Mouse (Mus musculus) retina, postnatal 7 days (tissue): Measurements from ENCODE around the gene Map4k2.

Experiments used
- DNase-seq: peaks from one replicate; pipeline ENCODE4 v3.0.0-alpha.2; 2012; ENCODE audit warnings: low read depth, low spot score

The Map4k2 gene

DNA sequence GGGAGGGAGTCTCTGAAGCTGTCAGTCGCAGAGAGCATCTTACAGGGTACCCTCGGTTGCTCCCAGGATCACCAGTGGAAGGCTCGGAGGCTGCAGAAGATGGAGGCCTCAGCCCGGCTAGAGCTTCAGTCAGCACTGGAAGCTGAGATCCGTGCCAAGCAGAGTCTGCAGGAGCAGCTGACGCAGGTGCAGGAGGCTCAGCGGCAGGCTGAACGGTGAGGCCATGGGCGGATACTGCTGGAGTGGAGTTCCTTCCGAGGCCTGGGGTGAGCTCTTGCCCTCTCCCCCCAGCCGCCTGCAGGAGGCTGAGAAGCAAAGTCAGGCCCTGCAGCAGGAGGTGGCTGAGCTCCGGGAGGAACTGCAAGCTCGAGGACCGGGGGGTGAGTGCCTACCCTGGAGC lies 25.4 kb upstream of the Map4k2 start:
- no peak for DNase-seq

DNA sequence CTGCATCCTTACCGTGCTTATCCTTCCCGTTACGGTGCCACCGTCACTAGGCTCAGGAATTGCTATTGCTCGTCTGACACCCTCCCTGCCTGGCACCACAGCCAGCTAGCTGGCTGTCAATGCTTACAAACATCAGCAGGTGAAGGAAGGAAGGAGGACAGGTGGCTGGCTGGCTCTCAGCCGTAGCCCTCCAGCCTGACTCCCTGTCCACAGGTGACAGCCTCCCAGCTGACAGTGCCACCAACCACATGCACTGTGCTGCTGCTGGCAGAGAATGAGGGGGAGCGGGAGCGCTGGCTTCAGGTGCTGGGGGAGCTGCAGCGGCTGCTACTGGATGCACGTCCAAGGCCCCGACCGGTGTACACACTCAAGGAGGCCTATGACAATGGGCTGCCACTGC lies 22.8 kb upstream of the Map4k2 start:
- no peak for DNase-seq

DNA sequence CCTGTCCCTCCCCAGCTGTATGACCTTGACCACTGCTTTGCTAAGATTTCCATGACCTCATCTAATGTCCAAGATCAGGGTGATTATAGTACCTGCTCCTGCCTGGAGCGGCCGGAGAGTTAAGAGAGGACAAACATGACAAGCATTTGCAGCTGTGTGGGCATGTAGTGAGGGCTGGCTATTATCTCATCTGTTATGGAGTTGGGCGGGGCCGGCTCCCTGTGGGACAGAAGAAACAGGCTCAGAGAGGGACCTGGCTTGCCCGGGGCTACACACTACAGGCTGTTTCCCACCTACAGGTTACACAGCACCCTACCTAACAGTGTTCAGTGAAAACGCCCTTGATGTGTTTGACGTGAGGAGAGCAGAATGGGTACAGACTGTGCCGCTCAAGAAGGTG lies 19.6 kb upstream of the Map4k2 start:
- no peak for DNase-seq

DNA sequence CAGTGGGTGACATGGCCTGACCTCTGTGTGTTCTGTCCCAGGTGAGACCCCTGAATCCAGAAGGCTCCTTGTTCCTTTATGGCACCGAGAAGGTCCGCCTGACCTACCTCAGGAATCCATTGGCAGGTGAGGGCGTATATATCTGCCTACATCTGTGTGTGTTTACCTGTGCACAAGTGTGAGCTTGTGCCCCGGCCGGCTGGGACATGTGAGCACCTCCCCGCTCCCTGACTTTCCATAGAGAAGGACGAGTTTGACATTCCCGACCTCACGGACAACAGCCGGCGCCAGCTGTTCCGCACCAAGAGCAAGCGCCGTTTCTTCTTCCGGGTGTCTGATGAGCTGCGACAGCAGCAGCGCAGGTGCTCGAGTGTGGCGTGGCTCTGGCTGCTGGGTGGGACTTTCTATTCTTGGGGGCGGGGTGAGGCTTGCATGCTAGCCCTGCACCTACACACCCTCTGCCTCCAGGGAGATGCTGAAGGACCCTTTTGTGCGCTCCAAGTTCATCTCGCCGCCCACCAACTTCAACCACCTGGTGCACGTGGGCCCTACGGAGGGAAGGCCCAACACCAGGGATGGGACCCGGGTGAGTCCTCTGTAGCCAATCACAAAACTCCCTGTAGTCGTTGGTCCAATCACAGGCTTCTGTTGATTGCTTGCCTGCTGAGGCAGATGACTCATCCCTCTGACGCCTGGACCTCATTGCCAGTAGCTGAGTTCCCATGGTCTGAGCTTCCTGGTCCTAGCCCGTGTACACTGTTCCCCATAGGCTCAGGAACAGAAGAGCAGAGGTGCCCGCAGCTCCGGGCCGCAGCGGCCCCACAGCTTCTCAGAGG lies 18.9 kb upstream of the Map4k2 start:
- no peak for DNase-seq

DNA sequence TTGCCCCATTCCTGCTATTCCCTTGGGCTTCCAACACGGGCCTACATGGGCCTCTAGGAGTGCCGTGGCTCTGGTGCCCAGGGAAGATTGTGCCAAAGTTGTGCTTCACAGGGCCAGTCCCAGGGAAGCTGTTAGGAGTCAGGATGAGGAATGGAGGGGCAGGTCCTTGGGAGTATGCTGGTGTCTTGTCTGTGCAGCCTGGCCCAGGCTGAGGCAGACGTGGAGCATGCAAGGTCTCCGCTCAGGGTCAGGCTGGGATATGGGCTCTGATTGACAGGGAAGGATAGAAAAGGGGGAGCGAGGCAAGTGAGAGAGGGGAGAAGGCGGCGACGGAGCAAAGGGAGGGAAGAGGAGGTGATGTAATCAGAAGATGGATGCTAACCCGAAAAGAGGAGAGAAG lies 16.2 kb upstream of the Map4k2 start:
- no peak for DNase-seq

DNA sequence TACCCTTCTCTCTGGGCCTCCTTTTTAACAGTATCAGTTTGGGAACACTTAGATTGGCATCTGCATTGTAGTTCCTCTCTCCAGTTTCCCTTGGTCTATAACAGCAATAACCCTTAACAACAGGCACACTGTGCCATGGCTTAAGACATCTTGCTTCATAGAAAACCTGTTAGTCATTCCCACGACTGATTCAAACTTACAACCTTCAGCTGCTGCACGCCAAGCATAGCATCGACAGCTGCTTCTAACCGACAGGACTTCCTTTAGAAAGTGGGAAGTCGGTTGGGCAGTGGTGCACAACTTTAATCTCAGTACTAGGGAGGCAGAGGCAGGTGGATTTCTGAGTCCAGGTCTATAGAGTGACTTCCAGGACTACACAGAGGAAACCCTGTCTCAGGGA lies 9.8 kb upstream of the Map4k2 start:
- DNase-seq: no peak

DNA sequence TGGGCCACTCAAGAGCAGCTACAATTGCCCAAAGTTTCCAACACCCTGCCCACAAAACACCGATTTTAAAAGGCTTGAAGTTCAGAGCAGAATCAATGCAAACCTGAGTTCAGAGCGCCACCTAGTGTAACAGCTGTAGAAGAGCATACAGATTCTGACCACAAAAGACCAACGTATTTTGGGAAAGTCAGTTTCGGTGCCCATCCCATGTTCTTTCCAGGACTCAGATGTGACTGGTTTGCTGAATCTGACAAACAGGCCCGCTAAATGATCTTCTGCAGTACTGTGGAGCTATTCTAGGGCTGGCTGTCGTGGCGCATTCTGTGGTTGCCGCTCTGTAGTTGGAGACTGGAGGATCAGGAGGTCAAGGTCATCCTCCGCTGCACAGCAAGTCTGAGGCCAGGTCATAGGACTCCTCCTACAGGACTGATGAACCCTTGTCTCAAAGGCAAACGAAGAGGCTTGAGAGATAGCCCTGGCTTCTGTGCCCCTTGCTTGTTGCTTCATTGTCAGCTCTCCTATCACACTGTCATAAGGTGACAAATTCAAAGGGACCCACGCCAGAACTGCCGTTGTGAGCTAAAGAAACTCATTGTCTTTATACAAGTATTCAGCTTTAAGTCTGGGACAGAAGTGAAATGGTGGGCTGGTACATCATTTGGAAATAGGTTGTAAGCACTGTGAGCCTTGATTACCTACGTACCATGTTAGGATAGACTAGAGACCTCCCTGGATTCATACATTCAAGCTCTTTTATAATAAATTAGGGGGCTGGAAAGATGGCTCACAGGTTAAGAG lies 9.0 kb upstream of the Map4k2 start:
- DNase-seq: peak; percentile 36

DNA sequence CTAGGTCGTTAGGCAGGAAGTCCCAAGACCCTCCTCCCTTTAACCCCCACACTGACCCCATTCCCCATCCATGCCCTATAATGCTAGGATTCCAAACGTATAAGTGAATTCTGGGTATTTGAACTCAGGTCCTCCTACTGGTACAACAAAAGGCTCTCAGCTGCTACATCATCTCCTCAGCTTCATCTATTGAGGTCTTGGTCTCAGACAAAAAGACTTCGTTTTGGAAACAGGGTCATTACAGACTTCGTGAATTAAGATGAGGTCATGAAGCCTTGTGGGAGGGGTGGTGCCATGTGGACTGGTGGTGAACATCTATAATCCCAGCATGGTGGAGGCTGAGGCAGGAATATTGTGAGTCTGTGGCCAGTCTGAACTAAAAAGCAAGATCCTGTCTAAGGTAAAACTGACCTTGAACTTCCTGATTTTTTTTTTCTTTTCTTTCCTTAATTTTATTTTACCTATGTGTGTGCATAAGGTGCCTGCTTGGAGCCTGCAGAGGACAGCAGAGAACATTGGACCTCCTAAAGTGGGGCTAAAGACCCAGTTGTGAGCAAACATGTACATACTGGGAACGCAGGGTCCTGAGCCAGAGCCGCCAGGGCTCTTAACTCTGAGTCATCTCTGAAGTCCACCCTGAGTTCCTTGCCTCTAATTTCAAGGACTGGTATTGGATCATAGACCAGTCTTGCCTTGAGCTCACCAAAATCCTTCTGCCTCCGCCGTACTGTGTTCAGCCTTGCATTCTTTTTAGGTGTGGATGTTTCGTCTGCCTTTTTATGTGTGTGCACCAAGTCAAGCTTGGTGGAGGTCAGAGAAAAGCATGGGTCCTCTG lies 7.0 kb upstream of the Map4k2 start:
- no peak for DNase-seq

DNA sequence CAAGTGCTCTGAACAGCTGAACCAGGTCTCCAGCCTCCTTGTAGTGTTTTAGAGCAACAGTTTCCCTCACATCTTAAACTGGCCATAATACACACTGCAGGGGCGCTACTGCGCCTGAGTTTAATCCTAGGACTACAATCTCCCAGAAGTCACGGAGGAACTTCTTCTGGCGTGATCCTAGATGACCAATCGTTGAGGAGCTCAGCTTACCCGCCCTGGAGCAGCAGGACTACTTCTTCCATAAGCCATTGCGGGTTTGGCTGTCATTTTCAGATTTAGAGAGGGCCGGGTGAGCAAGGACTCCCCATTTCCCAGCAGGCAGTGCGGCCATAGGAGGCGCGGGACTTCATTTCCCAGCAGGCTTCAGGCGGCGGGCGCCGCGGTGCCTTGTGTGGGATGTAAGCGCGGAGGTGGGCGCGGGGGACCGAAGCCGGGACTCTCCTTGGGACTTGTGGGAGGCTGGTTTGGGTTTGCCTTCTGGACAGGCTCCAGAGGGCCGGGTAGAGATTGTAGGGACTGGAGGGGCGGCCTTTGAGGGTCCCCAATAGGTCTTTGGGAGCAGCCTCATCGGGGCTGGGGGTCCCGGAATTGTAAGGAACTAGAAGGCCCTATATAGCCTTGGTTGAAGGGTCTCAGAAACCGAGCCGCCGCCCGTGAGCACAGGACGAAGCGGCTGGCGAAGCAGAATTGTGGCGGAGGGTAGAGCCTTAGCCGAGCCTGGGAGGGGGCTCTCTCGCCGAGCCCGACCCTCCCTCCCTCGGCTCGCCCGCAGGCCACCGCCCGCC lies 6.1 kb upstream of the Map4k2 start, which contains the start of gene Men1:
TSS of gene Men1 (plus strand) at position 307 of the 785 bp plus-strand sequence.
- peak; percentile 92 for DNase-seq

DNA sequence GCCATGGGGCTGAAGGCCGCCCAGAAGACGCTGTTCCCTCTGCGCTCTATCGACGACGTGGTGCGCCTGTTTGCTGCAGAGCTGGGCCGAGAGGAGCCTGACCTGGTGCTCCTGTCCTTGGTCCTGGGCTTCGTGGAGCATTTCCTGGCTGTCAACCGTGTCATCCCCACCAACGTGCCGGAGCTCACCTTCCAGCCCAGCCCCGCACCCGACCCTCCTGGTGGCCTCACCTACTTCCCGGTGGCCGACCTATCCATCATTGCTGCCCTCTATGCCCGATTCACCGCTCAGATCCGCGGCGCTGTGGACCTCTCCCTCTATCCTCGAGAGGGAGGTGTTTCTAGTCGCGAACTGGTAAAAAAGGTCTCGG lies 5.5 kb upstream of the Map4k2 start:
- no peak for DNase-seq

DNA sequence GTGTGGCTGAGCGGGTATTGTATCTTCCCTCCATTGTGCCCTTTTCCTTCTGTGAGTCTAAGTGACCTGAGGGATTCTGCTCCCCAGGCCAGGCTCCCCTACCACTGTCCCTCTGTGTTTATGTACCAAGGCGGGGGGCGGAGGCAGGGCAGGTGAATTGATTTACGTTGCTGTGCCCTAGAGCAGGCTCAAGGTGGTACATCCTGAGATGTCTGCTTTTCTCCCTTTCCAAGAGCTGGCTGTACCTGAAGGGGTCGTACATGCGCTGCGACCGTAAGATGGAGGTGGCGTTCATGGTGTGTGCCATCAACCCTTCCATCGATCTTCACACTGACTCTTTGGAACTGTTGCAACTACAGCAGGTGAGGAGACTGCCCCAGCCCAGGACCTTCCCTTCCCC lies 4.0 kb upstream of the Map4k2 start:
- DNase-seq: no peak

DNA sequence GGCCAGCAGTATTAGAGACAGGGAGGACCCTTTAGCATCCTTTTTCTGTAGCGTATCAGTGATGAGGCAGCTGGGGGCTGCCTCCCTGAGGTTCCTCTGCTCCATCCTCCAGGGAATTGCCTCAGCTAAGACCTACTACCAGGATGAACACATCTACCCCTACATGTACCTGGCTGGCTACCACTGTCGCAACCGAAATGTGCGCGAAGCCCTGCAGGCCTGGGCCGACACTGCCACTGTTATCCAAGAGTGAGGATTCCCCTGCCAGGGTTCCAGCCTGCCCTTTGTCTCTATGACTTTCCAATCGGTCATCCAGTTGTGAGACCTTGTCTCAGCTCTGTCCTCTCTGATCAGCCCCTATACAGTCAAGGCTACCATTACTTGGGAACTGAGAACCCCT lies 2.8 kb upstream of the Map4k2 start:
- no peak for DNase-seq

DNA sequence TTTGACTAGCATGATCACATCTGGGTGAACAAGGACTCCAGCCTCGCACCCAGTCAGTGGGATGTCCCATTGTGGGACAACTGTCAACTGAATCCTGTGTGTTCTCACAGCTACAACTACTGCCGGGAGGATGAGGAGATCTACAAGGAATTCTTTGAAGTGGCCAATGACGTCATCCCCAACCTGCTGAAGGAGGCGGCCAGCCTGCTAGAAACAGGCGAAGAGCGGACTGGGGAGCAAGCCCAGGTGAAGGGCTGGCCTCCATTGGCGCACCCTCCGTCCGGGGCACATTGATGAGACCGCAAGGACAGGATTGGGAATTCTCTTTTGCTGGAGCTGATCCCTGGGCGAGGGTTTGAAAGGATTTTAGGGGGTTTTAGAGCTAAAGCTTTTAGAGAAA lies 2.2 kb upstream of the Map4k2 start:
- no peak for DNase-seq

DNA sequence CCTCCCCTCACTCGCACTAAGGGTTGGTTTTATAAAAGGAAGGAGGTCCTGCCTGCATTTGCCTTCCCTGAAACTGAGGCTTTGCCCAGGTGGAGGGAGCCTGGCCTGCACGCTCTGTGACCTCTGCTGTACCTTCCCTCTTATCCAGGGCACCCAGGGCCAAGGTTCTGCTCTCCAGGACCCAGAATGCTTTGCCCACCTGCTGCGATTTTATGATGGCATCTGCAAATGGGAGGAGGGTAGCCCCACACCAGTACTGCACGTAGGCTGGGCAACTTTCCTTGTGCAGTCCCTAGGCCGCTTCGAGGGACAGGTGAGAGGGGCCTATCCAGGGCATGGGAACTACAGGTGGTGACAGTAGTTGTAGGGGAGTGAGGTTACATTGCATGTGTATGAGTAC lies 1.7 kb upstream of the Map4k2 start:
- no peak for DNase-seq

DNA sequence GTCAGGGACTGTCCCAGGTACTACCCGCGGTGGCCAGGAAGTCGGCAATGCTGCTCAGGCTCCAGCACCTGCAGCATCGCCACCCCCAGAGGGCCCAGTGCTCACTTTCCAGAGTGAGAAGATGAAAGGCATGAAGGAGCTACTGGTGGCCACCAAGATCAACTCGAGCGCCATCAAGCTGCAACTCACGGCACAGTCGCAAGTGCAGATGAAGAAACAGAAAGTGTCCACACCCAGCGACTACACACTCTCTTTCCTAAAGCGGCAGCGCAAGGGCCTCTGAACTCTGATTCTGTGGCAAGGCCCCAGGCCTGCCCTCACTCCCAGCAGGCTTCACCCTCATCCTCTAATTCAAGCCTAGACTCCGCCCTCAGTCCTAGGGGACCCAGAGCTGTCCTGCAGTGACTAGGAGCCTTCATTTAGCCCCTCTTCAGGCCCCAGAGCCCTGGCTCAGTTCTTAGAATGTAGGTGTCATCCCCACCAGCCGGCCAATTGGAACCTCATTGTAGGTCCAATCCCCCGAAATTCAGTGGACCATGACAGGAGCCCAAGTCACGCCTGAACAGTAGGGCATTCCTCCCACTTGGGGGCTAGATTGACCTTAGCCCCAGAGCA lies 938 bp upstream of the Map4k2 start:
- no peak for DNase-seq

DNA sequence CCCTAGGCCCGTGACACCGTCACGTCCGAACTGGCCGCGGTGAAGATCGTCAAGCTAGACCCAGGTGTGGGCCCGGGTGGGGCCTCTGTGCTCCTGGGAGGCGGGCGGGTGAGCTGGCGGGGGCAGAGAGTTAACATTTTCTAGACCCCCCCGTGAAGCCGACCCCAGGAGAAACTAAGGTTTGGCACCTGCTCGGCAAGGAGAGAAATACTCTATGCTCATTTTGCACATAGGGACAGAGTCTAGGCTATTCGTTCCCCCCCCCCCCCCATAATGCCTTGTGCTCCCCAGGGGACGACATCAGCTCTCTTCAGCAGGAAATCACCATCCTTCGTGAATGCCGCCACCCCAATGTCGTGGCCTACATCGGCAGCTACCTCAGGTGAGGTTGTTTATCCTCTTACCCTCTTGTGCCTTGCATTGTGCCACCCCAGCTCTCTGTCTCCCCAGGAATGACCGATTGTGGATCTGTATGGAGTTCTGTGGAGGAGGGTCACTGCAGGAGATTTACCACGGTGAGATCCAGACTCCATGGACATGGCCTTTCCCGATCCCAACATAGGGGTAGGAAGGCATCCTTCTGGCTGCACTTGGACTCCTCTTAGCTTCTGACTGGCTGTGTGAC lies 630 bp downstream of the Map4k2 start:
- DNase-seq: no peak

DNA sequence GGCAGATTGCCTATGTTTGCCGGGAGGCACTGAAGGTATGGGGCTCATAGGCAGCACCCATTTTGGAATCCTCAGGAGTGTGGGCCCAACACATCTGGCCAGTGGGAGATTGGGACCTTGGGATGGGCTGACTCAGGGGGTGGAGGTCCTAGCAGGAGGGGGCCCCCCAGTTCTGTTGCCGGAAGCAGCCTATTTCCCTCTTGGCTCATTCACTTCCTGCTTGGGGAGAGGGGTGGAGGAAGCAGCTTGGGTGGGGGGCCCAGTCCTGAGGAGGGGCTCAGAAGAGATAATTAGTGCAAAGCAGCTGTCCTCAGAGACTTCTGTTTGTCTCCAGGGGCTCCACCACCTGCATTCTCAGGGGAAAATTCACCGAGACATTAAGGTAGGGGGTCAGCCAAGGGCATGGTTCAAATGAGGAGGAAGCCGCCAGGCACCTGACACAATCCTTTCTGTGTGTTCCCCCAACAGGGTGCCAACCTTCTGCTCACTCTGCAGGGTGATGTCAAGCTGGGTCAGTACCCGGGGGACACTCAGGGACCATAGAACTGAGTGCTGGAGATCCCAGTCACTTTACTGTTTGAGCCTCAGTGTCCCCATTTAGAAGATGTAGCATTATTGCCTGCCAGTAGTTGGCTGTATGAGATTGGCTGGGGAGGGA lies 1.5 kb downstream of the Map4k2 start:
- no peak for DNase-seq

DNA sequence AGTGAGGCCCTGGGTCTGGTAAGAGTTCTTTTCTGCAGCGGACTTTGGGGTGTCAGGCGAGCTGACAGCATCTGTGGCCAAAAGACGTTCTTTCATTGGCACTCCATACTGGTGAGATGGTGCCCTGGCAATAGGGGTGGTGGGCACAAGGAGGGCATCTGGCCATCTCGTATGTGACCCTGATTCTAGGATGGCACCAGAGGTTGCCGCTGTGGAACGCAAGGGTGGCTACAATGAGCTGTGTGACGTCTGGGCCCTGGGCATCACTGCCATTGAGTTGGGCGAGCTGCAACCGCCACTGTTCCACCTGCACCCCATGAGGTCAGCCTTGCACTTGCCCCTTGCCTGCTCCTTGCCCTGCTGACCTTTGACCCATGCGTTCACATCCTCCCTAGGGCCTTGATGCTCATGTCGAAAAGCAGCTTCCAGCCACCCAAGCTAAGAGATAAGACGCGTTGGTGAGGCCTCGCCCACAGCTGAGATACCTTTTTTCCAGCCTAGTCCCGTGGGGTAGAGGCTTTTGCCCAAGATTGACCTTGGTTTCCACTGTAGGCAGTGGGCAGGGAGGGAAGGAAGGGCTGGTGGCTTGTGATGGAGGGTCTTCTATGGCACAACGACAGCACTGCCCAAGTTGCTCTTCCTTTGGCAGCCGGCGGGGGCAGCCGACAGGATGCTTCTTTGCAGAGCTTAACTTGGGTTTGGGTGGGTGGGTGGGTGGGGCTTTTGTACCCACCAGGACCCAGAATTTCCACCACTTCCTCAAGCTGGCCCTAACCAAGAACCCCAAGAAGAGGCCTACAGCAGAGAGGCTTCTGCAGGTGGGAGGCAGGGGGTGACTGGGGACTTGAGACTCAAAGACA lies 2.4 kb downstream of the Map4k2 start:
- no peak for DNase-seq

DNA sequence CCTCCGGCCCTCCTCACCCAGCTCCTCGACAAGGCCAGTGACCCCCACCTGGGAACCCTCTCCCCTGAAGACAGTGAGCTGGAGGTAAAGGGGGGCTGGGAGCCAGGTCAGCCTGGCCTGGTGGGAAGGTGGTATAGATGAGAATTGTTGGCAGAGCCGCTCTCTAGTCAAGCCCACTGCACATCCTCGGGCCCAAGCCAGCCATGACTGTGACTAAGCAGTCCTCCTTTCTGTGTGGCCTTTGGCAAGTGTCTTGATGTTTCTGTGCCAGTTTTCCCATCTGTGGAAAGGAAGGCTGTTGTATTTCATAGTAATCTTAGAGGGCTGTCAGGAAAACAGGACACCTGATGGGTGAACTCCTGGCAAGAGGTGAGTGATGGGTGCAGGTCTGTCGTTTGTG lies 3.1 kb downstream of the Map4k2 start:
- no peak for DNase-seq
